Mouse (Mus musculus): ENCODE results near the gene Tcta. TPM values are rescaled to one million over a fixed set of nuclear protein-coding genes. Genes with fewer than 3 reads are reported as not detected.
A peak's percentile ranks its signal among the peaks of the same experiment; 100 is the strongest.
"Not testable (repeated sequence)": the region's sequence is repeated elsewhere in the genome, so short reads cannot be mapped to it uniquely, and the experiment has no call there.

The Tcta gene
- polyA plus RNA-seq, 1 experiment from 2014 or later, result 52.3 TPM

DNA sequence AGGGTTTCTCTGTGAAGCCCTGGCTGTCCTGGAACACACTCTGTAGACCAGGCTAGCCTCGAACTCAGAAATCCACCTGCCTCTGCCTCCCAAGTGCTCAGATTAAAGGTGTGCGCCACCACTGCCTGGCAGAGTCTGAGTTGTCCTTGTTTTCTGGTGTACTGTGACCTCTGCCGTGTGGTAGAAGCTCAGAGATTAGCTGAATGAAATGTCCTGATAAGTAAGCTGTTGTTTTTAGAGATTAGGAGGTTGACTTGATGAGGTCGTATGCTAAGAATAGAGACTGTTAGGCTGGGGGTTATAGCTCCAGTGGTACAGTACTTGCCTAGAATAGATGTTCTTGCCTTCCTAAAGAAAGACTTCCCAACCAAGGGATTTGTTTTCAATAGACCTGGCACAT, 1.2 kb downstream of the Tcta start:
- Histone ChIP-seq H3K4me1 (ENCODE audit: control insufficient read depth, insufficient read depth, low read length) (peaks cover 28% of the 10 kb centered on the region), H3K27ac (replicated peaks; ENCODE audit: low read depth, low read length) (no peak overlapping the region)
- no peak for ATAC-seq (ENCODE audit: low FRiP score, low TSS enrichment)

GRCm38 (mm10) chr9:108301853-108302252, 4.1 kb downstream of the Tcta start:
- Histone ChIP-seq H3K9ac (replicated peaks; ENCODE audit: low read length) (no peak overlapping the region), H3K36me3 (ENCODE audit: control insufficient read depth, insufficient read depth, low read length) (peaks cover 35% of the 10 kb centered on the region)
- 89% methylated on average over 3 of the region's 3 CpGs for WGBS

More for the DNA sequence above, 1.2 kb downstream of the Tcta start:
- Histone ChIP-seq H3K9me3 (ENCODE audit: control insufficient read depth, low read length) (no peaks in the 10 kb centered on the region), H3K4me3 (replicated peaks; ENCODE audit: low read depth, low read length) (peak overlapping the region; percentile 89), H3K36me3 (ENCODE audit: control insufficient read depth, insufficient read depth, low read length) (peaks cover 35% of the 10 kb centered on the region), H3K4me2 (ENCODE audit: low read length) (peak overlapping the region; percentile 92), H3K27me3 (ENCODE audit: control insufficient read depth, insufficient read depth, low read length) (no peaks in the 10 kb centered on the region), H3K9ac (replicated peaks; ENCODE audit: low read length) (no peak overlapping the region; the same call in 1 of the 2 replicates)
- no peak for DNase-seq
- 89% methylated on average over 4 of the region's 4 CpGs for WGBS

GRCm38 (mm10) chr9:108296453-108297355, 9.3 kb downstream of the Tcta start, which contains the start of gene Amt:
Gene Amt (plus strand): TSS chr9:108296853.
- Histone ChIP-seq H3K4me3 (replicated peaks; ENCODE audit: low read depth, low read length) (peak within 1 kb of the TSS; percentile 25), H3K36me3 (ENCODE audit: control insufficient read depth, insufficient read depth, low read length) (peaks cover 43% of the 10 kb centered on the region), H3K4me1 (ENCODE audit: control insufficient read depth, insufficient read depth, low read length) (peaks cover 8% of the 10 kb centered on the region; the same call in 1 of the 2 replicates), H3K4me2 (ENCODE audit: low read length) (peak within 1 kb of the TSS; percentile 45), H3K9ac (replicated peaks; ENCODE audit: low read length) (peak within 1 kb of the TSS; percentile 36; the same call in 1 of the 2 replicates), H3K9me3 (ENCODE audit: control insufficient read depth, low read length) (no peaks in the 10 kb centered on the region), H3K27me3 (ENCODE audit: control insufficient read depth, insufficient read depth, low read length) (no peaks in the 10 kb centered on the region), H3K27ac (replicated peaks; ENCODE audit: low read depth, low read length) (0 out of 2 replicates have a peak within 1 kb of the TSS, but pooled peaks have one; percentile 14)
- DNase-seq (peak; percentile 65), ATAC-seq (ENCODE audit: low FRiP score, low TSS enrichment) (peak; percentile 60)
- WGBS, result 19% methylated on average over 18 of the region's 18 CpGs

More at GRCm38 (mm10) chr9:108301853-108302252, 4.1 kb downstream of the Tcta start:
- Histone ChIP-seq H3K27me3 (ENCODE audit: control insufficient read depth, insufficient read depth, low read length) (no peaks in the 10 kb centered on the region), H3K4me1 (ENCODE audit: control insufficient read depth, insufficient read depth, low read length) (peaks cover 17% of the 10 kb centered on the region), H3K9me3 (ENCODE audit: control insufficient read depth, low read length) (no peaks in the 10 kb centered on the region), H3K4me2 (ENCODE audit: low read length) (no peak overlapping the region), H3K4me3 (replicated peaks; ENCODE audit: low read depth, low read length) (no peak overlapping the region), H3K27ac (replicated peaks; ENCODE audit: low read depth, low read length) (no peak overlapping the region)
- DNase-seq (no peak), ATAC-seq (ENCODE audit: low FRiP score, low TSS enrichment) (no peak)

- ATAC-seq (ENCODE audit: low FRiP score, low TSS enrichment) (no peak), DNase-seq (no peak)
- Histone ChIP-seq H3K4me1 (ENCODE audit: control insufficient read depth, insufficient read depth, low read length) (peaks cover 8% of the 10 kb centered on the region), H3K9ac (replicated peaks; ENCODE audit: low read length) (peak overlapping the region; percentile 65), H3K4me2 (ENCODE audit: low read length) (peak overlapping the region; percentile 68), H3K27ac (replicated peaks; ENCODE audit: low read depth, low read length) (peak overlapping the region; percentile 76), H3K36me3 (ENCODE audit: control insufficient read depth, insufficient read depth, low read length) (peaks cover 24% of the 10 kb centered on the region), H3K9me3 (ENCODE audit: control insufficient read depth, low read length) (no peaks in the 10 kb centered on the region), H3K4me3 (replicated peaks; ENCODE audit: low read depth, low read length) (peak overlapping the region; percentile 52), H3K27me3 (ENCODE audit: control insufficient read depth, insufficient read depth, low read length) (no peaks in the 10 kb centered on the region)
- 36% methylated on average over 6 of the region's 6 CpGs for WGBS
Measured at GRCm38 (mm10) chr9:108290773-108291172, 15.2 kb downstream of the Tcta start.

GRCm38 (mm10) chr9:108290016-108290750, 15.8 kb downstream of the Tcta start, which contains the start of gene Nicn1:
Gene Nicn1 (plus strand): TSS chr9:108290429.
- Histone ChIP-seq H3K4me2 (ENCODE audit: low read length) (peak within 1 kb of the TSS; percentile 68), H3K4me1 (ENCODE audit: control insufficient read depth, insufficient read depth, low read length) (peaks cover 8% of the 10 kb centered on the region), H3K4me3 (replicated peaks; ENCODE audit: low read depth, low read length) (peak within 1 kb of the TSS; percentile 52), H3K36me3 (ENCODE audit: control insufficient read depth, insufficient read depth, low read length) (peaks cover 18% of the 10 kb centered on the region), H3K27ac (replicated peaks; ENCODE audit: low read depth, low read length) (peak within 1 kb of the TSS; percentile 88), H3K27me3 (ENCODE audit: control insufficient read depth, insufficient read depth, low read length) (no peaks in the 10 kb centered on the region), H3K9me3 (ENCODE audit: control insufficient read depth, low read length) (no peaks in the 10 kb centered on the region), H3K9ac (replicated peaks; ENCODE audit: low read length) (peak within 1 kb of the TSS; percentile 65)
- under 1% methylated on average over 32 of the region's 32 CpGs for WGBS
- DNase-seq (peak; percentile 97), ATAC-seq (ENCODE audit: low FRiP score, low TSS enrichment) (peak; percentile 97)

DNA sequence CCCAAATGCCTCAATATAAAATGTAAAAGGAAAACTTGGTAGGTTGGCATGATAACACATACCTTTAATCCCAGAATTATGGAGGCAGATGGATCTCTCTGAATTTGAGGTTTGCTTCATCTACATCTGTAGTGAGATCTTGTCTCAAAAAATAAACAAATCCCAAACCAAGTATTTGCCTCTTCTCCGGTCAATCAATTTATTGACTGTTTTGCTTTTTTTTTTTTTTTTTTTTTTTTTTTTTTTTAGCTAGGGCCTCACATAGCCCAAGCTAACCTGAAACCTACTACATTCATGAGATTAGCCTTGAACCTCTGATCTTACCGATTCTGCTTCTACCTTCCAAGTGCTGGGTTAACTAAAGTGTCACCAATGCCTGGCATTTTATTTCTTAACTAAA, 16.6 kb downstream of the Tcta start:
- peaks cover 9% of the 10 kb centered on the region for H3K36me3 ChIP-seq (ENCODE audit: control insufficient read depth, insufficient read depth, low read length)
- ATAC-seq (ENCODE audit: low FRiP score, low TSS enrichment) (no peak), DNase-seq (no peak)
- no peaks in the 10 kb centered on the region for H3K27me3 ChIP-seq (ENCODE audit: control insufficient read depth, insufficient read depth, low read length)
- H3K4me2 ChIP-seq (ENCODE audit: low read length), result peak overlapping the region; percentile 51
- H3K4me1 ChIP-seq (ENCODE audit: control insufficient read depth, insufficient read depth, low read length), result peaks cover 8% of the 10 kb centered on the region
- no peaks in the 10 kb centered on the region for H3K9me3 ChIP-seq (ENCODE audit: control insufficient read depth, low read length)
- H3K9ac ChIP-seq (replicated peaks; ENCODE audit: low read length), result peak overlapping the region; percentile 54; the same call in 1 of the 2 replicates
- H3K27ac ChIP-seq (replicated peaks; ENCODE audit: low read depth, low read length), result peak overlapping the region; percentile 88; the same call in 1 of the 2 replicates
- H3K4me3 ChIP-seq (replicated peaks; ENCODE audit: low read depth, low read length), result peak overlapping the region; percentile 52
- WGBS, result 71% methylated on average over 2 of the region's 2 CpGs

- not testable (repeated sequence) for H3K9me3 ChIP-seq (ENCODE audit: control insufficient read depth, low read length); H3K9ac ChIP-seq (replicated peaks; ENCODE audit: low read length); ATAC-seq (ENCODE audit: low FRiP score, low TSS enrichment); H3K4me2 ChIP-seq (ENCODE audit: low read length); H3K36me3 ChIP-seq (ENCODE audit: control insufficient read depth, insufficient read depth, low read length); H3K27me3 ChIP-seq (ENCODE audit: control insufficient read depth, insufficient read depth, low read length); DNase-seq; H3K27ac ChIP-seq (replicated peaks; ENCODE audit: low read depth, low read length); H3K4me3 ChIP-seq (replicated peaks; ENCODE audit: low read depth, low read length); H3K4me1 ChIP-seq (ENCODE audit: control insufficient read depth, insufficient read depth, low read length)
- WGBS, result 94% methylated on average over 4 of the region's 6 CpGs
Measured at GRCm38 (mm10) chr9:108287526-108288238, 18.3 kb downstream of the Tcta start.

GRCm38 (mm10) chr9:108284410-108284809, 21.6 kb downstream of the Tcta start:
- Histone ChIP-seq H3K27ac (replicated peaks; ENCODE audit: low read depth, low read length) (no peak overlapping the region), H3K9me3 (ENCODE audit: control insufficient read depth, low read length) (no peaks in the 10 kb centered on the region), H3K36me3 (ENCODE audit: control insufficient read depth, insufficient read depth, low read length) (no peaks in the 10 kb centered on the region), H3K27me3 (ENCODE audit: control insufficient read depth, insufficient read depth, low read length) (no peaks in the 10 kb centered on the region), H3K9ac (replicated peaks; ENCODE audit: low read length) (no peak overlapping the region), H3K4me2 (ENCODE audit: low read length) (no peak overlapping the region), H3K4me3 (replicated peaks; ENCODE audit: low read depth, low read length) (no peak overlapping the region), H3K4me1 (ENCODE audit: control insufficient read depth, insufficient read depth, low read length) (no peaks in the 10 kb centered on the region)
- ATAC-seq (ENCODE audit: low FRiP score, low TSS enrichment), result no peak
- DNase-seq, result peak; percentile 88
- 13% methylated on average over 6 of the region's 6 CpGs for WGBS
